Mouse (Mus musculus) E14TG2a.4 (cell line): ENCODE measurements around the gene Gpr146.

Experiments
- CTCF ChIP-seq: conservative IDR thresholded peaks from 2 replicates; pipeline ENCODE4 v1.5.1; 2014; ENCODE audit warnings: low read length
- NANOG ChIP-seq: IDR thresholded peaks from 2 replicates; pipeline ENCODE4 v1.6.1; 2014; ENCODE audit warnings: borderline replicate concordance, low read length, mixed read lengths

GRCm38 (mm10) chr5:139371118-139371517, 6.4 kb upstream of the Gpr146 start:
- TF ChIP-seq CTCF (no peak), NANOG (no peak)
